Mouse (Mus musculus): ENCODE measurements around the gene Brsk1. TPM values are rescaled to one million over a fixed set of nuclear protein-coding genes. Genes with fewer than 3 reads are reported as not detected.
A peak's percentile ranks its signal among the peaks of the same experiment; 100 is the strongest.

Gene Brsk1
- polyA plus RNA-seq, 1 experiment = 11.3 TPM

DNA sequence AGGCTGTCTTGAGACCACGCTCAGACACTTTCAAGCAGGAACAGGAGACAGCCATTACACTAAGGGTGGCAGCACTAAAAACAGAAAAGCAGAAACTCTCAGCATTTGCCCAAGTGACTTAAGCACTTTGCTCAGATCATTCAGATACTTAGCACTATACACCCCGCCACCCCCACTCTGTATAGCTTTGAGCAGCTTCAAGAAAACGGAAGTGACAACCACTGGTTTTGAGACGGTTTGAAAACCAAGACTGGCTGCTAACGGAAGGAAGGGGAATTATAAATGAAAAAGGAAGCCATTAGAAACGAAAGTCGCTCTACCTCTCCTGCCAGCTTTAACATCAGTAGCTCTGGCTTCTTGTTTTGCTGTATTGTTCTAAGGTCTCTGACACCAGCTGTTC, 36.6 kb upstream of the Brsk1 start:
- no peak overlapping the region for H3K27ac ChIP-seq (ENCODE audit: insufficient read depth, low read length)
- TF ChIP-seq CTCF (IDR thresholded peaks at IDR 0.05; ENCODE audit: borderline replicate concordance, insufficient read depth, low read length) (no peak), POLR2A (IDR thresholded peaks at IDR 0.05; ENCODE audit: low read depth, low read length) (no peak)

GRCm38 (mm10) chr7:4654221-4654620, 36.2 kb upstream of the Brsk1 start:
- TF ChIP-seq CTCF (IDR thresholded peaks at IDR 0.05; ENCODE audit: borderline replicate concordance, insufficient read depth, low read length) (no peak), POLR2A (IDR thresholded peaks at IDR 0.05; ENCODE audit: low read depth, low read length) (no peak)
- no peak overlapping the region for H3K27ac ChIP-seq (ENCODE audit: insufficient read depth, low read length)
- peaks cover 5% of the 10 kb centered on the region; the same call in 1 of the 2 replicates for H3K4me1 ChIP-seq (ENCODE audit: control insufficient read depth, insufficient read depth, low read length)
- H3K4me3 ChIP-seq (ENCODE audit: insufficient read depth, low read length) = no peak overlapping the region

More for the DNA sequence above, 36.6 kb upstream of the Brsk1 start:
- Histone ChIP-seq H3K4me3 (ENCODE audit: insufficient read depth, low read length) (no peak overlapping the region), H3K4me1 (ENCODE audit: control insufficient read depth, insufficient read depth, low read length) (peaks cover 5% of the 10 kb centered on the region; the same call in 1 of the 2 replicates)

- H3K4me1 ChIP-seq (ENCODE audit: control insufficient read depth, insufficient read depth, low read length) = peaks cover 5% of the 10 kb centered on the region; the same call in 1 of the 2 replicates
- H3K27ac ChIP-seq (ENCODE audit: insufficient read depth, low read length) = no peak overlapping the region
- no peak for TF ChIP-seq CTCF (IDR thresholded peaks at IDR 0.05; ENCODE audit: borderline replicate concordance, insufficient read depth, low read length)
- TF ChIP-seq POLR2A (IDR thresholded peaks at IDR 0.05; ENCODE audit: low read depth, low read length) = no peak
- no peak overlapping the region for H3K4me3 ChIP-seq (ENCODE audit: insufficient read depth, low read length)
Measured at GRCm38 (mm10) chr7:4655393-4655792, 35.0 kb upstream of the Brsk1 start.

GRCm38 (mm10) chr7:4655916-4656315, 34.5 kb upstream of the Brsk1 start:
- Histone ChIP-seq H3K4me3 (ENCODE audit: insufficient read depth, low read length) (no peak overlapping the region), H3K27ac (ENCODE audit: insufficient read depth, low read length) (no peak overlapping the region), H3K4me1 (ENCODE audit: control insufficient read depth, insufficient read depth, low read length) (peaks cover 5% of the 10 kb centered on the region; the same call in 1 of the 2 replicates)
- TF ChIP-seq POLR2A (IDR thresholded peaks at IDR 0.05; ENCODE audit: low read depth, low read length) (no peak), CTCF (IDR thresholded peaks at IDR 0.05; ENCODE audit: borderline replicate concordance, insufficient read depth, low read length) (no peak)

- Histone ChIP-seq H3K27ac (ENCODE audit: insufficient read depth, low read length) (no peak overlapping the region), H3K4me3 (ENCODE audit: insufficient read depth, low read length) (0 out of 2 replicates have a peak overlapping the region, but pooled peaks have one; percentile 80), H3K4me1 (ENCODE audit: control insufficient read depth, insufficient read depth, low read length) (peaks cover 5% of the 10 kb centered on the region; the same call in 1 of the 2 replicates)
- TF ChIP-seq CTCF (IDR thresholded peaks at IDR 0.05; ENCODE audit: borderline replicate concordance, insufficient read depth, low read length) = no peak
- no peak for TF ChIP-seq POLR2A (IDR thresholded peaks at IDR 0.05; ENCODE audit: low read depth, low read length)
Measured at GRCm38 (mm10) chr7:4656818-4657217, 33.6 kb upstream of the Brsk1 start.

GRCm38 (mm10) chr7:4657521-4658127, 32.8 kb upstream of the Brsk1 start:
- Histone ChIP-seq H3K4me3 (ENCODE audit: insufficient read depth, low read length) (peak overlapping the region; percentile 80), H3K4me1 (ENCODE audit: control insufficient read depth, insufficient read depth, low read length) (peaks cover 5% of the 10 kb centered on the region; the same call in 1 of the 2 replicates), H3K27ac (ENCODE audit: insufficient read depth, low read length) (no peak overlapping the region)
- TF ChIP-seq POLR2A (IDR thresholded peaks at IDR 0.05; ENCODE audit: low read depth, low read length) = no peak
- no peak for TF ChIP-seq CTCF (IDR thresholded peaks at IDR 0.05; ENCODE audit: borderline replicate concordance, insufficient read depth, low read length)

DNA sequence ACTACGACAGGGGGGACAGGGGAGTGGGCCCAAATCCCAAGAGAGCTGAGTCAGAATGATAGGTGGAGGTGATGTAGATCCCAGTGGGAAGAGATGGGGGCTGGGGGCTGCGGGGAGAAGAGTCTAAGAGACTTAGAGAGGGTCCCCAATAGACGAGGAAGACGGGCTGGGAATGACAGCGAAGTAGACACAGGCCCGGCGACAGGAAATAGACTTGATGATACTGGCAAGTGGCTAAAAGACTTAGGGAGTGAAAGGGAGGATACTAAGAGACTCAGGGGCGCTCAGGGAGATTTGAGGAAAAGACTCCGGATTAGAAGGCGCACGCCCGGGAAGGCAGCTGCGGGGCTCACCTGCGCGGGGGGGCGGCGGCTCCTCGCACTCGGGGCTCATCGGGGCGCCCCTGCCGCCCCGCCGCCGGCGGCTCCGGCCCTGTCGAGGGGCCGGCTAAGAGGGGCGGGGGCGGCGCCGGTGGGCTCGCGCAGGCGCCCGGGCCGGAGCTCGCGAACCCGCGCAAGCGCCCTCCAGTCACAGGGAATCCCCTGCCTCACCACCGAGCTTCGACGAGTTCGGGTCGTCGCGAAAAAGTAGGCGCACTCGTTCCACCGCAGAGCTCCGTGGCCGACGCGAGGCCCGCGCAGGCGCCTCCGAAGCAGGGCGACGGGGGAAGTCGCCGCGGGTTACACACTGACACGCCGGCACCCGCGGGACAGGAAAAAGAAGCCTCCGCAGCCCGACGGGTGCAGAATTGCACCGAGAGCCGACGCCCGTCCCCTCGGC, 32.1 kb upstream of the Brsk1 start:
- Histone ChIP-seq H3K27ac (ENCODE audit: insufficient read depth, low read length) (peak overlapping the region; percentile 73), H3K4me1 (ENCODE audit: control insufficient read depth, insufficient read depth, low read length) (peaks cover 5% of the 10 kb centered on the region; the same call in 1 of the 2 replicates), H3K4me3 (ENCODE audit: insufficient read depth, low read length) (peak overlapping the region; percentile 80)
- TF ChIP-seq CTCF (IDR thresholded peaks at IDR 0.05; ENCODE audit: borderline replicate concordance, insufficient read depth, low read length) (no peak), POLR2A (IDR thresholded peaks at IDR 0.05; ENCODE audit: low read depth, low read length) (no peak; the same call in 1 of the 2 replicates)

DNA sequence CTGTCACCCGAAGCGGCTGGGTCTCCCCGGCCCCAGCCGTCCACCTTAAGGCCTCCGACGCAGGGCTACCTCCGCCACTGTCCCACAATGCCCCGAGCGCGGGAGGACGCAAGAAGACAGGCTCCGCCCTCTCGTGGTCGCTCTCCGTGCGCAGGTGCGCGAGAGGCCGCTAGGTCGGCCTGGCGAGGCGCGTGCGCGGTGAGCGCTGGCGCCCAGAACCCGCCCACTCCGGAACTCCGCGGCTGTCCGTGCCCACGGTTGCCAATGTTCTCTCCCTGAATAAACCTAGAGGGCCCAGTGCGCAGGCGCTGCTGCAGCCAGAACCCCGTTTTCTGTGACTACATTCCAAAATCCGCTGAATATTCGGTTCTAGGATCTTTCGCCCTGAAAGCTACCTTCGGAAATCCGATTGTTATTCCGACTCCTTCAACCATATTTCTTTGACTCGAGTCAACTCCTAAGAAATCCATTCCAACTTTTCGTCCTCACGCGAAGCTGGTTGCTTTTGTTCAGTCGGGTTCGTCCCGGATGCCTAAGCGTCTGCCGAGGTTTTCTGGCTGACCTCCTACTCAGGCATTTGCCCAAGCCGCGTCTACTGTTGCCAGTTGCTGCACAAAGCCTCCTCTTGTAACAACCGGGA, 31.4 kb upstream of the Brsk1 start, which contains the start of gene Ppp6r1:
TSS of gene Ppp6r1 (minus strand) at position 108 of the 640 bp plus-strand sequence.
- Histone ChIP-seq H3K4me3 (ENCODE audit: insufficient read depth, low read length) (peak within 1 kb of the TSS; percentile 80), H3K27ac (ENCODE audit: insufficient read depth, low read length) (peak within 1 kb of the TSS; percentile 92), H3K4me1 (ENCODE audit: control insufficient read depth, insufficient read depth, low read length) (peaks cover 5% of the 10 kb centered on the region; the same call in 1 of the 2 replicates)
- TF ChIP-seq CTCF (IDR thresholded peaks at IDR 0.05; ENCODE audit: borderline replicate concordance, insufficient read depth, low read length) (no peak), POLR2A (IDR thresholded peaks at IDR 0.05; ENCODE audit: low read depth, low read length) (peak; percentile 78)

DNA sequence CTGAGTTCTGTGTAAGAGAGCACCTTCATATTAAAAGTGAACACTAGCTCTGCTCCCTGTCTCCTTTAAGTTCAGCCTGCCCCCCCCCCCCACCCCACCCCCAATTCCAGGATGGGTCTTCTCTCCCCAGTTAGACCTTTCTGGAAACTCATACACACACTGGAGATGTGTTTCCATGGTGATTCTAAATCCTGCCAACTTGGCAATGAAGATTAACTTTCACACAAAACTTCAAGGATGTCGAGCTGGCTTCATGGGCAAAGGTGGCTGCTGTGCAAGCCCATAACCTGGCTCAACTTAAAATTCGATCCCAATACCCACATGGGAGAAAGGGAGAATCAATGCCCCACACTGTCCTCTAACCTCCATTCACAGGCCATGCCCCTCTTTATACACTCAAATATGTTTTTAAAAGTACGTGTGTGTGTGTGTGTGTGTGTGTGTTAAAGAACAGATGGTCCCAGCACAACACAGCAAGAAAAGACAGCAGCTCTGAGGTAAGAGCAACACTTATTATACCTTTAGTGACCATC, 30.4 kb upstream of the Brsk1 start:
- TF ChIP-seq CTCF (IDR thresholded peaks at IDR 0.05; ENCODE audit: borderline replicate concordance, insufficient read depth, low read length) (no peak), POLR2A (IDR thresholded peaks at IDR 0.05; ENCODE audit: low read depth, low read length) (no peak)
- Histone ChIP-seq H3K4me3 (ENCODE audit: insufficient read depth, low read length) (peak overlapping the region; percentile 48), H3K4me1 (ENCODE audit: control insufficient read depth, insufficient read depth, low read length) (peaks cover 5% of the 10 kb centered on the region; the same call in 1 of the 2 replicates), H3K27ac (ENCODE audit: insufficient read depth, low read length) (peak overlapping the region; percentile 92; the same call in 1 of the 2 replicates)

Data from embryonic fibroblast, embryonic 13.5 days (primary cell).